Mouse (Mus musculus) cortical plate, adult 2 months (tissue): ENCODE measurements at regions not wholly inside any gene's neighbourhood (a gene's known extent, or its start where the extent isn't known, plus 50 kb on each side); places are given as distances from the start of the nearest gene placed in this dataset.

Experiments
- H3K27ac ChIP-seq: fragments of 200-500 bp; 2 replicates; pipeline ENCODE4 v1.5.1; 2012; ENCODE audit warnings: low read length, control low read depth, inconsistent platforms; ENCODE audit not compliant: insufficient read depth
- H3K4me1 ChIP-seq: fragments of 200-500 bp; 2 replicates; pipeline ENCODE4 v1.6.1; 2011; ENCODE audit warnings: low read length; ENCODE audit not compliant: control insufficient read depth, insufficient read depth
- H3K4me3 ChIP-seq: fragments of 200-500 bp; 2 replicates; pipeline ENCODE4 v1.5.1; 2011; ENCODE audit warnings: mild to moderate bottlenecking, low read length, control low read depth; ENCODE audit not compliant: insufficient read depth
- CTCF ChIP-seq: fragments of 200-500 bp; IDR thresholded peaks from 2 replicates; pipeline ENCODE4 v1.5.1; 2011; ENCODE audit warnings: mild to moderate bottlenecking, control low read depth, low read length; ENCODE audit not compliant: insufficient read depth; ENCODE audit errors: extremely low read depth
- POLR2A ChIP-seq: fragments of 200-500 bp; IDR thresholded peaks from 2 replicates; pipeline ENCODE4 v1.6.1; 2011; ENCODE audit warnings: mild to moderate bottlenecking, low read length, control low read depth; ENCODE audit not compliant: insufficient read depth; ENCODE audit errors: extremely low read depth

GRCm38 (mm10) chr8:79449453-79449852 lies 50.1 kb upstream of the Smad1 start:
- Histone ChIP-seq H3K4me1 (no peaks in the 10 kb centered on the region), H3K27ac (no peak overlapping the region), H3K4me3 (no peak overlapping the region)
- TF ChIP-seq CTCF = no peak
- TF ChIP-seq POLR2A = no peak
